Mouse (Mus musculus) macrophage (primary cell): ENCODE data around the gene Idh3a. TPM values are rescaled to one million over a fixed set of nuclear protein-coding genes. Genes with fewer than 3 reads are reported as not detected.

Experiments used
- H3K27ac ChIP-seq: fragments of 350-480 bp; formaldehyde crosslinking; 2 replicates; pipeline ENCODE4 v1.9.0; 2021
- H3K36me3 ChIP-seq: fragments of 350-480 bp; formaldehyde crosslinking; 2 replicates; pipeline ENCODE4 v1.9.0; 2021; ENCODE audit errors: inconsistent target
- H3K4me3 ChIP-seq: fragments of 350-480 bp; formaldehyde crosslinking; 2 replicates; pipeline ENCODE4 v1.9.0; 2021; ENCODE audit errors: inconsistent target
- H3K79me2 ChIP-seq: fragments of 350-480 bp; formaldehyde crosslinking; 2 replicates; pipeline ENCODE4 v1.9.0; 2021; ENCODE audit errors: inconsistent target
- WGBS: methylation state at CpG from one replicate; pipeline ENCODE4 v1.1.7; 2026; ENCODE audit warnings: inconsistent platforms; ENCODE audit not compliant: missing documents; 5-methylcytosine and 5-hydroxymethylcytosine counted together
- polyA plus RNA-seq: library from polyadenylated mRNA; stranded (reverse); fragments of 250-400 nt; gene quantifications from 3 replicates; pipeline ENCODE4 v1.2.4, GENCODE M21; 2018; ENCODE audit warnings: inconsistent platforms

Gene Idh3a
- polyA plus RNA-seq, 1 experiment from 2014 or later, result 20.5 TPM

DNA sequence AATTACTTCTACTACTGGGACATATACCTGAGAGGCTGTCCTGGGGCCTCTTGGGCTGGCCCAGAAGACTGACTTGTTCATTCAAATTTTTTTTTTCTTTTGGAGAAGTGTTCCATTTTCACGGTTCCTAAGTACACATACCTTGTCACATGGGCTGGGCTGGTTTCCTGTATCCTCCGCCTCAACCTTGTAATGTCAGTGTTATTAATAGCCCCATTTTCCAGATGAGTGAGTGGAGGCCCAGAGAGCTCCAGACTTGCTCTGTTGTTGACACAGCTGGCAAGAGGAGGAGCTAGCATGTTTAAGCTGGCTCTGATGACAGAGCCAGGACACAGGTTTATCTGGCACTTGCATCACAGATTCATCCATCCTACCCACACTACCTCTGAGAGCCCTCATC, 61.3 kb downstream of the Idh3a start:
- 47% methylated on average over 2 of the region's 2 CpGs for WGBS
- H3K27ac ChIP-seq, result no peak overlapping the region
- H3K4me3 ChIP-seq, result no peak overlapping the region
- no peaks in the 10 kb centered on the region for H3K79me2 ChIP-seq
- H3K36me3 ChIP-seq, result no peaks in the 10 kb centered on the region

DNA sequence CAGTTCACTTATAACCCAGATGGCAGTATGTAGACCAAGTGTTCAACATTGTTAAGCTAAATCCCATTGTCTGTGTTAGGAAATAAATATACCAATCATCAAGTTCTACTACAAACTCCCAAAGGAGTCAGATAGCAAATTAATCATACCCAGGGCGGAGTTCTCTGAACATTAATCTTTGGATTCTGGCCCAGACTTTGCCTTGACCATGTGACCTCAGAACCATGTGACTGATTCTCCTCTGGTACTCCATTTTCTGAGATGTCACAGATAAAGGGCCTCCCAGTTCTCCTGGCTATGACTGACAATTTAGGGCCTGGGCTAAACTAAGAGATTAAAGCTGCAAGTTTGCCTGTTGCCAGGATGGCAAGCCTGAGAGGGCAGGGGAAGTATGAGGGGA, 63.2 kb downstream of the Idh3a start:
- 86% methylated on average over 1 of the region's 1 CpGs for WGBS
- Histone ChIP-seq H3K79me2 (no peaks in the 10 kb centered on the region), H3K36me3 (no peaks in the 10 kb centered on the region), H3K27ac (no peak overlapping the region), H3K4me3 (no peak overlapping the region)

DNA sequence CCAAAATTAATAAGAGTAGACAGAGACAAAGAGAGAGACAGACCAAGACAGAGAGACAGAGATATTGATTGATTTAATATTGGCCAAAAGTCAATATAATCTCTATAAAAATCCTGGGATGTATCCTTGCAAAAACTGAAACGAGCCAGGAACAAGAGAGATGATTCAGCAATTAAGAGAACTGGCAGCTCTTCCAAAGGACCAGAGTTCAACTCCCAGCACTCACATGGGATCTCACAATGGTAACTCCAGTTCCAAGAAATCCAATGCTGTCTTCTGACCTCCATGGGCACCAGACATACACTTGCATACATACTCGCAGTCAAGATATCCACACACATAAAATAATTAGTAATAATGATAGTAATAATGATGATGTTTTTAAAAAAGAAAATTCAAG, 66.6 kb downstream of the Idh3a start:
- Histone ChIP-seq H3K36me3 (no peaks in the 10 kb centered on the region), H3K4me3 (no peak overlapping the region)

More for the DNA sequence above, 66.6 kb downstream of the Idh3a start:
- no peak overlapping the region for H3K27ac ChIP-seq
- 86% methylated on average over 2 of the region's 2 CpGs for WGBS
- H3K79me2 ChIP-seq, result no peaks in the 10 kb centered on the region

Other genes with a start within 250 kb of the Idh3a start
- gene Dmxl2, start 84.7 kb upstream of the Idh3a start, polyA plus RNA-seq, result 11.7 to 18.8 TPM (median 14.4 TPM) in 3 replicates
- gene Sh2d7, start 47.4 kb upstream of the Idh3a start, polyA plus RNA-seq, result not detected in 3 replicates
- gene Cib2, start 26.1 kb upstream of the Idh3a start, polyA plus RNA-seq, result 2.2 to 2.4 TPM (median 2.3 TPM) in 3 replicates
- not detected in 3 replicates for gene Acsbg1, start 75.5 kb downstream of the Idh3a start, polyA plus RNA-seq
- gene Dnaja4, start 112.5 kb downstream of the Idh3a start, polyA plus RNA-seq, result 0.11 to 0.69 TPM (median 0.31 TPM) in 3 replicates
- gene Wdr61, start 148.2 kb downstream of the Idh3a start, polyA plus RNA-seq, result 42.4 to 61.6 TPM (median 42.5 TPM) in 3 replicates
- not detected in 3 replicates for gene Crabp1, start 178.4 kb downstream of the Idh3a start, polyA plus RNA-seq